Mouse (Mus musculus) monocyte, adult 2 months (primary cell): Measurements from ENCODE around the gene Grap.

Experiments used
- DNase-seq, 2 experiments: peaks; one replicate each; pipeline ENCODE4 v3.0.0; 2022; ENCODE audit warnings: low spot score in 2 of 2, low read depth in 1 of 2

Gene Grap

GRCm38 (mm10) chr11:61656148-61656850 is 3.2 kb downstream of the Grap start:
- no peak for DNase-seq

- no peak for DNase-seq
Observed at GRCm38 (mm10) chr11:61657432-61657831, 4.4 kb downstream of the Grap start.

DNA sequence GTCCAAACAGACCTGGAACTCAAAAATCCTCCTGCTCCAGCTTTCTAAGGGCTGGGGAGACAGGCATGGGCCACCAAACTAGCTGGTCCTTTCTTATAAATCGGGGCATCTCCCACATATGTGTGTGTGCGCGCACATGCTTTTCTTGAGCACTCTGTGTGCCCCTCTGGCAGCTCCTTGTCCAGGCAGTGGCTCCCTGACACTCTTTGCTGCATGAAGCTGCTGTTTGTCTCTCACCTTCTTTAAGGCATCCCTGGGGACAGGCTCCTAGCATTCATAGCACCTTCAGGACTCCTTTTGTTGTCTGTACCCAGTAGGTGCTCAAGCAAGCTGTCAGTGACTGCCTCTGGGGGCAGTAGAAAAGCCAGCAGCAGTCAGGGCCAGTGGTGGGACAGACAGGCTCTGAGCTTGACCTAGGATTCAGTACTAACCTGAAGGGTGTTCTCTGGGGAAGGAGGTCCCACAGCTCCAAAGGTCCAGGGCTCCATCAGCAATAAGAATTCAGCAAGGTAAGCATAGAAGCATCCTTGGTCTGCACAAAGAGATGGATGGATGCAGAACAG is 5.4 kb downstream of the Grap start:
- DNase-seq: no peak

- DNase-seq: no peak
Observed at GRCm38 (mm10) chr11:61659011-61659858, 6.2 kb downstream of the Grap start.

GRCm38 (mm10) chr11:61660001-61660400 is 6.9 kb downstream of the Grap start:
- no peak for DNase-seq

- no peak for DNase-seq
Observed at GRCm38 (mm10) chr11:61660806-61661392, 7.8 kb downstream of the Grap start.

DNA sequence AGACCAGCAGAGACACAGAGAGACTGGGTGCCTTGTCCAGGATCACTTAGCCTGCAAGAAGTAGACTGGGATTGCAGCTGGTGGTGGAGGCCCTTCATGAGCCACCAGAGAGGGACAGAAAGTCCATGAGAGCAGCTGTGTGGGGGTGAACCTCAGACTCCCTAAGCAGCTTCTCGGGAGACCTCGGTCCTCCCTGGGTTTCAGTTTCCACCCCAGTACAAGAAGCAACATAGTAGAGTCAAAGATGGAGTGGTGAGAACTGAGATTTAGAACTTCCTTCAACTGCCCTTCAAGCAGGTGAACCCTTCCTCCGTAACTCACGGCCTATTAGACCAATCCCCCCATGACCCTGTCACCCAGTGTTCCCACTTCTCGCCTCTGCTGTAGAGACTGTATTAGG is 9.1 kb downstream of the Grap start:
- DNase-seq: no peak

DNA sequence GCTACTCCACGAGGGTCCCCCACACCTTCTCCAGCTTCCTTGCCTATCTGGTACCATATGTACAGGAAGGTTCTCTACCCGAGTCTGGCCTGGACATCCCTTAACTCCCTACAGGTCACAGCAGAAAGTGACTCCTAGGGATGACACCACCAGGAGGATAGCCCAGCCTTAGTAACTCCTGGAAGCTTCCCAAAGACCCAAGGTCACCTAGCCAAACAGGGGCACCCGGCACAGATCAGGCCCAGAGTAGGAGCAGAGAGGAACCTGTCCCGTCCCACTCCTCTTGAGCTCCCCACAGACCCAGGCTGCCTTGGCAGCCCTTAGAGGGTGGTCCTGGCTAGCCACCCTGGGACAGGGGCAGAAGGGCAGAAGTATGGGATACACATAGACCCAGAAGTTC is 12.3 kb downstream of the Grap start:
- DNase-seq: no peak

DNA sequence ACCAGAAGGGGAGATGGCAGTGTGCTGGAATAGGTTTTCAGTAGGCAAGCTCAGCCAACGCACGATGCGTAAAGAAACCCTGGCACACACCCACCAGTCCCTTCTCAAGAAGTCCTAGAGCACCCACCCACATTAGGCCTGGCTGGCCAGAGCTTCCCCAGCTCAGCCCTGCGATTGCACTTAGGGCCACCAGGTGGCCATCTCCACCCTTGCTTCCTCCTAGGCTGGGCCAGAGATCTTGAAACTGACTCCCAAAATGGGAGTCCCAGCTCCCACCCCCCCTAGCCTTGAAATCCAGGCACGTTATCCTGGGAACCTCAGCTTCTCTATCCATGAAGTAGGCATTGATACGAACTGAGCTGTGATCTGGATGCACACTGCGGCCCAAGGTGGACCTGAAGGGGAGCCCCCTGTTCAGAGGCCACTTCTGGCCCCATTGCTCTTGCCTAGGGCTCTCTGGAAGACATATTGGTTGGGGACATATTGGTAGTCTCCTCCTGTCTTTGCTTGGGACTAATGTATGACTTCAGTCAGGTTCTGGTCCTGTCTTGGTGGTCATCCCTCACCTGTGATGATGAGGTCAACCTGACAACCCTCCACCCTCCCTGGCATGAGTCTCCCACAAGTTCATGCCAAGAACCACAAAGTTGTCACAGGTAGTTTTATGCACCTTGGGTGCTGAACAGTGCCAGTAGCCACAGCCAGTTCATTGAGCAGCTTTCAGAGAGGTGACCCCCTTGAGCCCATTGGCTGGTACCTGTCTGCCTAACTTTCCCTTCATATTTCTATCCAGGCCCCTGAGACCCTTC is 13.1 kb downstream of the Grap start:
- no peak for DNase-seq

- no peak for DNase-seq
Observed at GRCm38 (mm10) chr11:61667248-61667647, 14.2 kb downstream of the Grap start.

GRCm38 (mm10) chr11:61667782-61668181 is 14.7 kb downstream of the Grap start:
- DNase-seq: no peak

DNA sequence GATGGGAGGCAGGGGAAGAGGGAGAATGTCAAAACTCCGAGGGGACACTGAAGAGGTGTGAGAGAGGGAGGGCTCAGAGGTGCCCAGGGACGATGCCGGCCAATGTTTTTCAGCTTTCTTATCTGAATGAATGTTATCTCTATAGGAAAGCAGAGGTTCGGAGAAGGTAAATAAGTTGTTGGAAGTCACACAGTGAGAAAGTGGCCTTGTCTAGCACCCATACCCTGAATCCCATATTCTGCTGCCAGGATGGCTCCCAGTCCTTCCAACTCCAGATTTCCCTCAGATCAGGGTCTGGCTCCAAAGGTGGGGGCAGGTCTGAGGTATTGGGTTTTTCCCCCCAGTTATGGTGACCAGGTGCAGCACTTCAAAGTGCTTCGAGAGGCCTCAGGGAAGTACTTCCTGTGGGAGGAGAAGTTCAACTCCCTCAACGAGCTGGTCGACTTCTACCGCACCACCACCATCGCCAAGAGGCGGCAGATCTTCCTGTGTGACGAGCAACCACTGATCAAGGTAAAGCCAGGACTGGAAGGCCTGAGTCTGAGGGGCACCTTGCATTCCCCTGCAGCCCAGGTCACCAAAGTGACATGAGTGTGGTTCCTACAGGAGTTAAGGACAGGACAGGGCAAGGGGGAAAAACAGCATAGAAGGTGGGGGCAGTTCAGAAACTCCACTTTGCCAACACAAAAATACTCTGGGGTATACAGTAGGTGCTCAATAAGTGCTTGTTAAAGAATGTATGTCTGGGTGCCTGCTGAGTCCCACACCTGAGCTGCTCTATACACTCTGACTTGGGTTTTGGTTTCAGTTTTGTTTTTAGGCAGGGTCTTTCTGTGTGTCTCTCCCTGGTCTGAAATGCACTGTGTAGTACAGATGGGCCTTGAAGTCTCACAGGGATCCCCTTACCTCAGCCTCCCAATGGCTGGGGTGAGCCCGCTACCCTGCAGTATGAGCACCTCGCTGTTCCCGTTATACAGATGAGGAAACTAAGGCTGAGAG is 16.7 kb downstream of the Grap start:
- DNase-seq: no peak

DNA sequence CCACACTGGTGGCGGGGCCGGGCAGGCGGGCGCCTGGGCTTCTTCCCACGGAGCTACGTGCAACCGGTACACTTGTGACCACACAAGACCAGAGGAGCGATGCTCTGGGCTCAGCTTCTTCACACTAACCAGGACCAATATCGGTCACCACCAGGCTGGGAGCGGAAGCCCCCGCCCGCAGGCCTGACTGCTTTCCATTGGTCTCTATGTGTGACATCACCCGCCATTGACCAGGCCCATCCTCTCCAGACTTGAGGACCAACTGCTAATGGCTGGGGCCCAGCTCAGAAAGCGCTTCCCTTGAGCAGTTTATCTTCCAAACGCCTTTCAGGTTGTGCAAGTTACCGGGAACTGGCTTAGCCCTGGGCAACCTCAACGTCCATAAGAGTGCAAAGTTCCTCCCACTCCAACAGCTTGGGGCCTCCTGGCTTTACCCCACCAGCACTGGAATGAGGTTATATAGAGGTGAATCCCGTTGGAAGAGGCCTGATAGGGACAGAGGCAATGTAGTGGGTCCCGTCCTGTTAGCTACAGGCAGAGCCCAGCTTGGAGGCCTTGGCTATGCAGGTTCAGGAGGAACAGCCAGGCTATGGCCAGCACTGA is 18.8 kb downstream of the Grap start:
- DNase-seq: no peak

DNA sequence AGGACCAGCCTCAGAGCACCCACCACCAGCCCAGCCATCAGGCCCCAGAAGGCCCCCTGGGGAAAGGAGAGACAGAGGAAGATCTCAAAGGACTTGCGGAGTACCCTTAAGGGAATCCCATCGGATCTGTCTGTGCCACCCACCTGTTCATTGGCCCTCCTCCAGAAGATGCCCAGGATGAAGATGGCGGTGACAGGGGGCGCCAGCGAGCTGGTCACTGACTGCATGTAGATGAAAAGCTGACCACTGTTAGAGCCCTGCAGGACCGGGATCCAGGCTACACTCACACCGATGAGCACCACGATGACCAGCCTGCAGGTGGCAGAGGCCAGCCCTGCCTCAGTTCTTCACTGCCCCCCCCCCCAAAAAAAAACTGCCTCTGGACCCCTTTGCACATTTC is 20.6 kb downstream of the Grap start:
- DNase-seq: no peak

- no peak for DNase-seq
Observed at GRCm38 (mm10) chr11:61674151-61674838, 21.2 kb downstream of the Grap start.

DNA sequence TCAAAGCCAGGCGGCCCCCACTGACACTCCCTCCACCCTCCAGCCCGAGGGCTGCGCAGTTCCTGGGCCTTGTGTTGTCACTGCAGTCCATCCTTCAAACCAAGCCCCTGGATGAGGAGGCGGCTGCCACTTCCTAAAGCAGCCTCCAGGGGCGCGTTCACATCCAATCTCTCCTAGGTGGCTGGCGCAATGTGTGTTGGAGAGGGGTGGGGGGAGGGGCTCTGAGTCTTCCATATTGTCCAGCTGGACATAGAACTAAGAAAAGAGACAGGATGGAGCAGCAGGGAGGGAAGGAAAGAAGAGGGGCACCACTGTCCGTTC is 21.7 kb downstream of the Grap start:
- DNase-seq: no peak

DNA sequence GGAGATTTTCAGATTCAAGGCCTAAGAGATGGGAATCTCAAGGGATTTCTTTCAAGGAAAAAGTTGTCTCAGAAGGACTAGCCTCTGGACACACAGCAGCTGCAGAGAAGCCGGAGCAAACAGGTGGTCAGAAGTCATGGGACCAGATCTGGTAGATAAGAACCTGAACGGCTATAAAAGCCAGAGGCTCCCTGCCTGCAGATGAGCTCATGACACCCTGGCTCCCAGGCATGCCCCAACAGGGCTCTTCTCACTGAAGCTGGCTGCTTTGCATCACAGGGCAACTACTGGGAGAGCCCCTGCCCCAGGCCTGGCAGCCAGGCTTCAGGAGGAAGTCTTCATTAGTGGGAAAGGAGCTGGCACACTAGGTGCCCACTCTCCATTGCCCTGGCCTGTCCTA is 22.3 kb downstream of the Grap start:
- DNase-seq: no peak

DNA sequence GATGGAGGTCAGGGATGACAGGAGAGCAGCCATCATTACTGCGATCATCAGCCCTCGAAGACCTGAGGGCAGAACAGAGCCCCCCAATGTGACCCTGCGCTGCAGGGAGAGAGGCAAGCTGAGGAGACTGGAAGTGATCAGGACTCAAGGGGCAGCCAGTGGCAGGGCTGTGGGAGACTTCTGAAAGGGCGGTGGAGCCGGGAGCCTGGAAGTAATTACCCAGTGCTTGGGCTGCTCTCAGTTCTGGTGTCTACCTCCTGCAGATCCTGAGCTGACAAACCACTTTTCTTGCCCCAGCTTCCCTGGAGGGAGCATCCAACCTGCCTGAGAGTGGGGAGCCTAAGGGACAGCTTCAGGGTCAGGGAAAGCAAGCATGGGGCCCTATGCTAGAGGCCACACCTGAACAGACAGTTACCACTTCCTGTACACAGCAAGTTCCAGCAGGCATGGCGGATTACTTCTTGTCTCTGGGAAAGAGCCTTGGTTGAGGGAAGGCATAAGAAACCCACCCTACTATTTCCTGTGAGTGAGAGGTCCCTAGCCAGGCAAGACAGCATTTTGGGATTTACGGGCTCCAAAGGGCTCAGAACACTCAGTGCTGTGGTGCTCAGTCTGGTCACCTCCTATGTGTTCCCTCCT is 23.3 kb downstream of the Grap start:
- no peak for DNase-seq

GRCm38 (mm10) chr11:61677709-61678108 is 24.6 kb downstream of the Grap start:
- DNase-seq: no peak
